Mouse (Mus musculus) small intestine, adult 2 months (tissue): Measurements from ENCODE around the gene Kyat1. TPM values are rescaled to one million over a fixed set of nuclear protein-coding genes. Genes with fewer than 3 reads are reported as not detected.

Experiments
- H3K27ac ChIP-seq: fragments of 200-500 bp; 2 replicates; pipeline ENCODE4 v1.5.1; 2012; ENCODE audit warnings: low read depth, low read length, control low read depth, inconsistent platforms; ENCODE audit not compliant: insufficient read depth
- H3K27me3 ChIP-seq: fragments of 200-500 bp; 2 replicates; pipeline ENCODE4 v1.6.1; 2012; ENCODE audit warnings: mild to moderate bottlenecking, moderate library complexity, low read length, inconsistent platforms; ENCODE audit not compliant: control insufficient read depth, insufficient read depth
- H3K36me3 ChIP-seq: fragments of 200-500 bp; 2 replicates; pipeline ENCODE4 v1.6.1; 2012; ENCODE audit warnings: mild to moderate bottlenecking, low read length, control low read depth, inconsistent platforms; ENCODE audit not compliant: control insufficient read depth, insufficient read depth
- H3K4me1 ChIP-seq: fragments of 200-500 bp; 2 replicates; pipeline ENCODE4 v1.6.1; 2012; ENCODE audit warnings: low read length, inconsistent platforms, mixed read lengths; ENCODE audit not compliant: control insufficient read depth, insufficient read depth, insufficient read length
- H3K4me3 ChIP-seq: fragments of 200-500 bp; 2 replicates; pipeline ENCODE4 v1.5.1; 2012; ENCODE audit warnings: low read depth, mild to moderate bottlenecking, control low read depth, inconsistent platforms, low read length, moderate library complexity
- CTCF ChIP-seq: fragments of 200-500 bp; IDR thresholded peaks from 2 replicates; pipeline ENCODE4 v1.5.1; 2012; ENCODE audit warnings: low read depth, mild to moderate bottlenecking, control low read depth, inconsistent platforms, low read length, moderate library complexity, mixed read lengths; ENCODE audit not compliant: insufficient replicate concordance, insufficient read length; ENCODE audit errors: extremely low read depth
- POLR2A ChIP-seq: fragments of 200-500 bp; IDR thresholded peaks from 2 replicates; pipeline ENCODE4 v1.6.1; 2012; ENCODE audit warnings: low read depth, mild to moderate bottlenecking, control low read depth, inconsistent platforms, low read length, moderate library complexity
- WGBS: fragments of 180-500 bp; shearing (Covaris S2); methylation state at CpG from one replicate; pipeline ENCODE4 v1.1.7; 2018; 5-methylcytosine and 5-hydroxymethylcytosine counted together
- polyA plus RNA-seq: library from polyadenylated mRNA; depleted of rRNA; stranded (reverse); fragments of >200 nt; gene quantifications from 2 replicates; pipeline ENCODE4 v1.2.3, GENCODE M21; 2012

Kyat1 gene
- polyA plus RNA-seq, 1 experiment: 77.0 TPM

DNA sequence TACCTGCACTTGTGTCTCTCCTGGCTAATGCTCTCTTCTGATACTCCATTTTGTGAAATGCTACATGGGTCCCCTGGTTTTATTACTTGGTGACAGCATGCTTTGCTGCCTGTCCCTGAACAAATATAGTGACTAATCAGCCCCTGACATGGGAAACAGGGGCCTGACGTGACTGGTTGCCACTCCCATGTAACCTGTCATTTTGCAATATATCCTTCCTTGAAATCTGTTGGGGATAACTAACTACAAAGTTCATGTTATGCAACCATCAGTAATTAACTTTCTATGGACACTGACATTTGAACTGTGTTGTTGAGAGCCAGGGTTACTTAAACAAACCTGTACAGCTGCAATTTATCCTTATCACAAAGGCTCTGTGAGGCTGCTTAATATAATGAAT, 5.7 kb downstream of the Kyat1 start:
- H3K27ac ChIP-seq: peak overlapping the region; percentile 96

DNA sequence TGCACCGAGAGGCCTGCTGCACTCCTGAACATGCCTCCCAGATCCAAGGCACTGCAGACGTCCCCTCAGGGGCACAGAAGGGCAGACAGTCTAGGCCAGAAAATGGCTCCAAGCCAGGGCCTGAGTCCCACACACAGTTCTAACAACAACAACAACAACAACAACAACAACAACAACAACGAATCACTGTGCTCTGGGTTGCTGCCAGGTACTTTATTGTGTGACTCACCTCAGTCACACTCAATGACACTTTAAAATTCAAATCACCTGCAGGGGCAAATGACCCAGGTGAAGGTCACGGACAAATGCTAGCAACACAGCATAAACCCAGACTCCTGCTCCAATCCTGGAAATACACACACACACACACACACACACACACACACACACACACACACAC, 7.6 kb downstream of the Kyat1 start:
- WGBS: 42% methylated on average over 4 of the region's 4 CpGs
- peaks cover 30% of the 10 kb centered on the region for H3K4me1 ChIP-seq
- H3K36me3 ChIP-seq: no peaks in the 10 kb centered on the region
- peak overlapping the region; percentile 79 for H3K27ac ChIP-seq
- H3K27me3 ChIP-seq: no peaks in the 10 kb centered on the region
- H3K4me3 ChIP-seq: no peak overlapping the region
- TF ChIP-seq CTCF (no peak), POLR2A (no peak)

More for the DNA sequence above, 5.7 kb downstream of the Kyat1 start:
- Histone ChIP-seq H3K4me3 (no peak overlapping the region), H3K27me3 (no peaks in the 10 kb centered on the region), H3K36me3 (no peaks in the 10 kb centered on the region), H3K4me1 (peaks cover 31% of the 10 kb centered on the region)
- no peak for TF ChIP-seq POLR2A
- no peak for TF ChIP-seq CTCF
- WGBS: 18% methylated on average over 1 of the region's 1 CpGs

DNA sequence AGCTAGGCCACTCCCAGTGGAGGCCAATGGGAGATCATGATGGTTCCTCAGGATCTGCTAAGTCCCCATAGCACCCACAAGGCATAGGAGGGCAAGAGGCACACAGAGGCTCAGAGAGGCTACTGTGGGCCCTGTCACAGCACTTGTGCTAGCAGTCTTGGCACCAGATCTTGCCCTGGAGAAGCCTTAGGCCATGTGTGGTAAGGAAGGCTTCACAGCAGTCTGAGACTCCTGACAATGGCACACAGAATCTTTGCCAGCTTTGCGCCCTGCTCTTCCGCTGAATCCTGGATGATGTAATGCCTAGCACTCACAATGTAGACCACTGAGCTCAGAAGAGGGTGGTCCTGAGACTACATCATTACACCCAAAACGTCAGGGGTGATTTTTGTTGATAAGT, 11.0 kb downstream of the Kyat1 start:
- H3K4me3 ChIP-seq: no peak overlapping the region
- peaks cover 30% of the 10 kb centered on the region for H3K4me1 ChIP-seq
- H3K36me3 ChIP-seq: no peaks in the 10 kb centered on the region
- no peak for TF ChIP-seq POLR2A
- no peak for TF ChIP-seq CTCF
- no peak overlapping the region for H3K27ac ChIP-seq
- no peaks in the 10 kb centered on the region for H3K27me3 ChIP-seq
- 79% methylated on average over 3 of the region's 3 CpGs for WGBS

DNA sequence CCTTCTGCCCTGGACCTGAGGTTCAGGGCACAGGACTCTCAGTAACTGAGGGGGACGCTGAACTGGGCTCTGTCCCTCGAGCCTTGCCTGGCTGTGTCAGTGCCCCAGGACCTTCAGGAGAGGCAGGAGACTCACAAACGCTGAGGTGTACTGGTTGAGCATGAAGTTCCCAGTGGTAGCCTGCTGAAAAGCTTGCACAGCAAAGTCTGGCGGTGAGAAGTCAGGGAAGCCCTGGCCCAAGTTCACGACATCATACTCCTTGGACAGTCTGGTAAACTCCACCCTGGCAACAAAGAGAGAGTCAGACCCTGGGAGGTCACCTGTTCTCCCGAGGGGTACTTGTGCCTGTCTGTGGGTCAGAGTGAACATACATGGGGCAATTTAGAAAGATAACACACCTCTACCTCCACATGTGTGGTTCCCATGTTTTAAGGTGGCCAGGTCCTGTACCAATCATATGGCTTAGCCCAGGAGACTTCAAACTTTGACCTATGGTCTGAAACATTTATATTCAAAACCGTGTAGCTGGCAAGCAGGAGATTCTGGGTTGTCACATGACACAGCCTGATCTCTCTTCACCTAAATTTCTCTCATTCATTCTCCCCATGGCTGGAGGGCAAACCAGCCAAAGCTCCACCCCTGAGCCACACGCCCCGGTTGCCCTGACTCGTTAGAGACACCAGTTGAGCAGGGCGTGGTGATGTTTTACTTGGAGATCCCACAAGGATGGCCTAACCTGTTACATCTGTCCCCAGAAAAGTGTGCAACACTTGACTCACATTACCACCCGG, 13.7 kb downstream of the Kyat1 start:
- peaks cover 16% of the 10 kb centered on the region for H3K4me1 ChIP-seq
- TF ChIP-seq POLR2A: peak; percentile 41; the same call in 1 of the 2 replicates
- TF ChIP-seq CTCF: no peak
- peak overlapping the region; percentile 86 for H3K27ac ChIP-seq
- no peaks in the 10 kb centered on the region for H3K27me3 ChIP-seq
- 57% methylated on average over 12 of the region's 12 CpGs for WGBS
- 0 out of 2 replicates have a peak overlapping the region, but pooled peaks have one; percentile 14 for H3K4me3 ChIP-seq
- H3K36me3 ChIP-seq: no peaks in the 10 kb centered on the region

DNA sequence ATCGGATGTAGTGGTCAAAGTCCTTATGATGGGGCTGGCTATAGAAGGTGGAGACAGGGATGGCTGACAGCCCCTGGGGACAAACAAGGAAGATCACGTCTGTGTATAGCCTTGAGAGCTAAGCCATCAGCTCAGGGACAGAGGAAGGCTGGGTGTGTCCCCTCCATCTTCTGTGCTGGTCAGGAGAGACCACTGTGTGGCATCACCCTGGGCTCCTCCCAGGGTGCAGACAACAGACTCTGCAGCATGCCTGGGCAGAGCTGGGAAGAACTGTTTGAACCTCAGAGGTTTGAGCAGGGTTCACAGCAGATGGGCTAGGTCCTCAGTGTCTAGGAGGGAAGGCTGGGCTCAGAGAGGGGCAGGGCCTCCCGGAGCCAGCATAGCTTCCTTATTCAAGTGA, 20.0 kb downstream of the Kyat1 start:
- H3K36me3 ChIP-seq: no peaks in the 10 kb centered on the region; the same call in 1 of the 2 replicates
- WGBS: 75% methylated on average over 3 of the region's 3 CpGs
- no peaks in the 10 kb centered on the region for H3K4me1 ChIP-seq
- no peaks in the 10 kb centered on the region for H3K27me3 ChIP-seq
- no peak overlapping the region for H3K27ac ChIP-seq
- TF ChIP-seq CTCF (no peak), POLR2A (no peak)
- H3K4me3 ChIP-seq: no peak overlapping the region

- Histone ChIP-seq H3K4me3 (no peak overlapping the region), H3K27ac (no peak overlapping the region), H3K36me3 (no peaks in the 10 kb centered on the region; the same call in 1 of the 2 replicates), H3K4me1 (no peaks in the 10 kb centered on the region), H3K27me3 (no peaks in the 10 kb centered on the region)
- no peak for TF ChIP-seq CTCF
- no peak for TF ChIP-seq POLR2A
- WGBS: 92% methylated on average over 6 of the region's 6 CpGs
Observed at GRCm38 (mm10) chr2:30185276-30185675, 20.4 kb downstream of the Kyat1 start.

DNA sequence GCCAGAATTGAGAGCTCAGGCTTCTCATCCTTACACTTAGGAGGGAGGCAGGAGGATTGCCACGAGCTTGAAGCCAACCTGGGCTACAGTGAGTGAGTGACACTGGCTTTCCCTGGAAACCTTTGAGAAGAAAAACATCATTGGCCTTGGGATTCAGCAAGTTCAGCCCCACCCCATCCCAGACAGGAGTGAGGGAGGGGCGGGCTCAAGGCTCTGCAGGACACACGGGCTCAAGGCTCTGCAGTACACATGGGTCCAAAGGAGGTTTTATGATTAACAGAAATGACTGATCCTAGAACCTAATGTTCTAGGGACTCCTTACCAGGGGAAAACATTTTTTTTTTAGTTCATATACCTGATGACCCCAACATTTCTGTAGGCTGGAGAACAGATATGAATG, 21.9 kb downstream of the Kyat1 start:
- Histone ChIP-seq H3K36me3 (no peaks in the 10 kb centered on the region; the same call in 1 of the 2 replicates), H3K27ac (no peak overlapping the region), H3K4me3 (no peak overlapping the region), H3K27me3 (no peaks in the 10 kb centered on the region), H3K4me1 (no peaks in the 10 kb centered on the region)
- WGBS: 43% methylated on average over 3 of the region's 3 CpGs
- TF ChIP-seq POLR2A (no peak), CTCF (no peak)
